Mouse (Mus musculus) neural tube, embryonic 15.5 days (tissue): ENCODE results near the gene Mettl9. TPM values are rescaled to one million over a fixed set of nuclear protein-coding genes. Genes with fewer than 3 reads are reported as not detected.

ENCODE experiments used
- ATAC-seq: fragments of 200-750 bp; cut with Nextera tagmentation; 2 replicates; pipeline ENCODE4 v1.8.0; 2017; ENCODE audit warnings: mild to moderate bottlenecking, moderate TSS enrichment, moderate library complexity; ENCODE audit not compliant: low FRiP score
- H3K27ac ChIP-seq: fragments of 300-500 bp; sonication (generic); replicated peaks from 2 replicates; pipeline ENCODE4 v1.5.1; 2015; ENCODE audit warnings: mild to moderate bottlenecking, inconsistent platforms
- H3K27me3 ChIP-seq: fragments of 300-500 bp; sonication (generic); replicated peaks from 2 replicates; pipeline ENCODE4 v1.6.1; 2015; ENCODE audit warnings: inconsistent platforms
- H3K36me3 ChIP-seq: fragments of 300-500 bp; sonication (generic); 2 replicates; pipeline ENCODE4 v1.6.1; 2015; ENCODE audit warnings: inconsistent platforms
- H3K4me1 ChIP-seq: fragments of 300-500 bp; sonication (generic); 2 replicates; pipeline ENCODE4 v1.6.1; 2015; ENCODE audit warnings: inconsistent platforms
- H3K4me2 ChIP-seq: fragments of 300-500 bp; sonication (generic); 2 replicates; pipeline ENCODE4 v1.6.1; 2015; ENCODE audit warnings: inconsistent platforms, mild to moderate bottlenecking, moderate library complexity
- H3K4me3 ChIP-seq: fragments of 300-500 bp; sonication (generic); replicated peaks from 2 replicates; pipeline ENCODE4 v1.5.1; 2015; ENCODE audit warnings: mild to moderate bottlenecking, inconsistent platforms
- H3K9ac ChIP-seq: fragments of 300-500 bp; sonication (generic); replicated peaks from 2 replicates; pipeline ENCODE4 v1.6.1; 2015; ENCODE audit warnings: mild to moderate bottlenecking, inconsistent platforms
- H3K9me3 ChIP-seq: fragments of 300-500 bp; sonication (generic); replicated peaks from 2 replicates; pipeline ENCODE4 v1.6.1; 2016; ENCODE audit warnings: inconsistent platforms
- WGBS: fragments of 180-500 bp; shearing (Covaris S2); methylation state at CpG from one replicate; pipeline ENCODE4 v1.1.7; 2015; ENCODE audit warnings: mixed read lengths; 5-methylcytosine and 5-hydroxymethylcytosine counted together
- polyA plus RNA-seq: library from polyadenylated mRNA; unstranded; fragments of >200 nt; fragmentation: Nextera tagmentation; extraction: Ambion mirVana; gene quantifications from 2 replicates; pipeline ENCODE4 v1.2.1, GENCODE M21; 2015

The Mettl9 gene
- polyA plus RNA-seq: 169 and 173 TPM in 2 replicates

DNA sequence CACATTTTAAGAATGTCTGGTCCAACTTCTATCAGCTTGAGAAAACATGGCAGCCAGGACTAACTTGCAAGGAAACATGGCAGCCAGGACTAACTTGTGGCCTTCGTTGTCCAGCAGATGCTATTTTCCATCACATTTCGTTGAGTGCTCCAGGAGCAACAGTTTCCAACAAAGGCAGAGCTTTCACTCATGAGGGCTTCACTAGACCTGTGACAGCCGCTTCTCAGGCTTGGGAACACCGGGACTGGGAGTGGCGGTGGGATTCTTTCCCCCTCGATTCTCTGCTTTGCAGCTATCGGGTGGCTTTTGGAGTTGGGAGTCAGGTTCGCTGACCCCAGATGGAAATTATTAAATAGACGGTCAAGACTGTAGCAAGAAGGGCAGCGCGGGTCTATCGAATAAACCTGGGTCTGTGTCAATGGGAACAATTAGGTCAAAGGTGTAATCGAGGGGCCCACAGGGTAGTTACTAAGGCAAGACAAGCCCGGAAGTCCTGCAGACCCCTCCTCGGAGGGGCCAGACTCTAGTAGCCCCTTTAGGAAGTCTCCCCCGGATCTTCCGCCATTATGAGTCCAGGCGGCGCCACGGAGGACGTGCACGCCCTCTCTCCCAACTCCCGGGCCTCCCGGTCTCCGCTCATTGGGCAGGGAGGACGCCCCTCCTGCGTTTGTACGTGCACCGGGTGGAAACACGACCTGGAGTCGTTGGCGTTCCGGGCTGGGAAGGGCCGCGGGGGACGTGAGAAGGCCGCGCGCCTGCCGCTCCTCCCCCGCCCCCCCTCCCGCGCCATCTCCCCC, at the start of gene Mettl9:
Gene Mettl9, plus strand, starts transcription at position 590 of the 797 bp plus-strand sequence.
- peak within 1 kb of the TSS; percentile 86 for H3K4me2 ChIP-seq
- peak; percentile 96 for ATAC-seq
- WGBS: 2% methylated on average over 33 of the region's 43 CpGs

DNA sequence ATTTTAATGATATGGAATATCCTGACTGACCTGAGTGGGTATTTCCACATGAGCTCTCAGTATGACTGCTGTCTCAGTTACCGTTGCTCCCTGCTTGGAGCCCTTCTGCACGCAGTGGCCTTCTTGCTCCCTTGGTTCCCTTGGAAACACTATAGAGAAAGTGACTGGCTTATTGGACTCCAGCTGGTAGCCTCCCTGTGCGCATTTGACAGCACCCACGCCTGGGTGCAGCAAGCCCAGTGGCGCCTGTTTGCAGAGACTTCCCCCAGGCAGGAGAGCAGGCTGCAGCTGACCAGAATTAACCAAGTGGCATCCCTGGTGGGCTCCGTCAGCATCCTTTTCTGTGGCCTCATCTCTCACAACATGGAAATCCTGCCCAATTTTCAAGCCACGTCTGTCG, 43.1 kb upstream of the Mettl9 start:
- ATAC-seq: no peak
- Histone ChIP-seq H3K36me3 (no peaks in the 10 kb centered on the region), H3K4me3 (no peak overlapping the region), H3K4me1 (no peaks in the 10 kb centered on the region), H3K9me3 (no peaks in the 10 kb centered on the region), H3K4me2 (no peak overlapping the region), H3K27ac (no peak overlapping the region), H3K27me3 (no peaks in the 10 kb centered on the region), H3K9ac (no peak overlapping the region)
- 65% methylated on average over 8 of the region's 8 CpGs for WGBS

More for the DNA sequence above, at the start of gene Mettl9:
- Histone ChIP-seq H3K27me3 (peaks cover 15% of the 10 kb centered on the region), H3K9ac (peak within 1 kb of the TSS; percentile 99), H3K4me1 (peaks cover 31% of the 10 kb centered on the region), H3K36me3 (no peaks in the 10 kb centered on the region), H3K4me3 (peak within 1 kb of the TSS; percentile 97), H3K27ac (peak within 1 kb of the TSS; percentile 98), H3K9me3 (no peaks in the 10 kb centered on the region)

- H3K4me1 ChIP-seq: no peaks in the 10 kb centered on the region
- H3K36me3 ChIP-seq: no peaks in the 10 kb centered on the region
- H3K4me2 ChIP-seq: no peak overlapping the region
- 88% methylated on average over 2 of the region's 2 CpGs for WGBS
- no peak for ATAC-seq
- no peak overlapping the region for H3K9ac ChIP-seq
- no peaks in the 10 kb centered on the region for H3K9me3 ChIP-seq
- no peak overlapping the region for H3K27ac ChIP-seq
- no peaks in the 10 kb centered on the region for H3K27me3 ChIP-seq
- H3K4me3 ChIP-seq: no peak overlapping the region
Measured at GRCm38 (mm10) chr7:120999021-120999530, 35.2 kb upstream of the Mettl9 start.

- no peak overlapping the region for H3K9ac ChIP-seq
- no peaks in the 10 kb centered on the region for H3K36me3 ChIP-seq
- 74% methylated on average over 3 of the region's 3 CpGs for WGBS
- H3K27me3 ChIP-seq: no peaks in the 10 kb centered on the region
- ATAC-seq: no peak
- H3K4me3 ChIP-seq: no peak overlapping the region
- no peaks in the 10 kb centered on the region for H3K9me3 ChIP-seq
- no peaks in the 10 kb centered on the region for H3K4me1 ChIP-seq
- H3K4me2 ChIP-seq: no peak overlapping the region
- H3K27ac ChIP-seq: no peak overlapping the region
Measured at GRCm38 (mm10) chr7:121000065-121000822, 34.0 kb upstream of the Mettl9 start.

DNA sequence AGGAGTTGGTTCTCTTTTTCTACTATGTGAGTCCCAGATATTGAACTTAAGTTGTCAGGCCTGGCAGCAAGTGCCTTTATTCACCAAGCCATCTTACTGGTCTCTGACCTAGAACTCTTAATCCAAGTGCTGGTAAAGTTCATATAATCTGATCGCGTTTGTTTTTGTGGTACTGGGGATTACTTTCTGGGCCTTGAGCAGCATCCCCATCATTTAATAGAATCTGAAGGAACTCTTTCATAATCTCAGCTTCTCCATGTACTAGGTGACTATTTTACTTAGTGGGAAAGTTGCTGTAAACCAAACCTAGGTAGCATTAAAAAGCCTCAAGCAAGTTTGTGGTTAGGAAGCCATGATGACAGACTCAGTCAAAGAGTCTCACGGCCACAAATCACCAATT, 32.4 kb upstream of the Mettl9 start:
- ATAC-seq: no peak
- Histone ChIP-seq H3K9ac (no peak overlapping the region), H3K4me1 (no peaks in the 10 kb centered on the region), H3K27ac (no peak overlapping the region), H3K9me3 (no peaks in the 10 kb centered on the region), H3K4me3 (no peak overlapping the region), H3K36me3 (no peaks in the 10 kb centered on the region), H3K27me3 (no peaks in the 10 kb centered on the region), H3K4me2 (no peak overlapping the region)
- WGBS: 88% methylated on average over 3 of the region's 3 CpGs

GRCm38 (mm10) chr7:121002407-121002928, 31.8 kb upstream of the Mettl9 start:
- WGBS: 85% methylated on average over 5 of the region's 5 CpGs
- Histone ChIP-seq H3K4me1 (no peaks in the 10 kb centered on the region), H3K9ac (no peak overlapping the region), H3K4me3 (no peak overlapping the region), H3K9me3 (no peaks in the 10 kb centered on the region), H3K27ac (no peak overlapping the region), H3K27me3 (no peaks in the 10 kb centered on the region), H3K4me2 (no peak overlapping the region), H3K36me3 (no peaks in the 10 kb centered on the region)
- ATAC-seq: no peak

- H3K4me3 ChIP-seq: no peak overlapping the region
- H3K4me2 ChIP-seq: no peak overlapping the region
- no peak for ATAC-seq
- 86% methylated on average over 4 of the region's 4 CpGs for WGBS
- no peak overlapping the region for H3K9ac ChIP-seq
- H3K27me3 ChIP-seq: no peaks in the 10 kb centered on the region
- H3K36me3 ChIP-seq: no peaks in the 10 kb centered on the region
- no peaks in the 10 kb centered on the region for H3K9me3 ChIP-seq
- H3K4me1 ChIP-seq: no peaks in the 10 kb centered on the region
- H3K27ac ChIP-seq: no peak overlapping the region
Measured at GRCm38 (mm10) chr7:121003793-121004418, 30.3 kb upstream of the Mettl9 start.

GRCm38 (mm10) chr7:121011794-121012689, 22.2 kb upstream of the Mettl9 start:
- 60% methylated on average over 10 of the region's 10 CpGs for WGBS
- no peaks in the 10 kb centered on the region for H3K27me3 ChIP-seq
- no peaks in the 10 kb centered on the region for H3K36me3 ChIP-seq
- 0 out of 2 replicates have a peak, but pooled peaks cover 5% of the 10 kb centered on the region for H3K4me1 ChIP-seq
- H3K4me2 ChIP-seq: no peak overlapping the region
- ATAC-seq: no peak
- 0 out of 2 replicates have a peak overlapping the region, but pooled peaks have one; percentile 5 for H3K27ac ChIP-seq
- H3K4me3 ChIP-seq: no peak overlapping the region
- no peak overlapping the region for H3K9ac ChIP-seq
- no peaks in the 10 kb centered on the region for H3K9me3 ChIP-seq

- Histone ChIP-seq H3K36me3 (no peaks in the 10 kb centered on the region), H3K27me3 (no peaks in the 10 kb centered on the region), H3K9ac (no peak overlapping the region), H3K4me1 (0 out of 2 replicates have a peak, but pooled peaks cover 5% of the 10 kb centered on the region), H3K4me2 (no peak overlapping the region), H3K4me3 (no peak overlapping the region), H3K9me3 (no peaks in the 10 kb centered on the region), H3K27ac (no peak overlapping the region)
- WGBS: 92% methylated on average over 10 of the region's 10 CpGs
- ATAC-seq: no peak
Measured at GRCm38 (mm10) chr7:121014486-121014885, 19.8 kb upstream of the Mettl9 start.

- Histone ChIP-seq H3K4me3 (no peak overlapping the region), H3K9me3 (no peaks in the 10 kb centered on the region), H3K4me1 (no peaks in the 10 kb centered on the region), H3K9ac (no peak overlapping the region), H3K36me3 (no peaks in the 10 kb centered on the region), H3K27me3 (no peaks in the 10 kb centered on the region), H3K4me2 (no peak overlapping the region), H3K27ac (no peak overlapping the region)
- WGBS: 82% methylated on average over 3 of the region's 3 CpGs
- no peak for ATAC-seq
Measured at GRCm38 (mm10) chr7:121018778-121019177, 15.5 kb upstream of the Mettl9 start.
